Mouse (Mus musculus): ENCODE results near the gene Stxbp5. TPM values are rescaled to one million over a fixed set of nuclear protein-coding genes. Genes with fewer than 3 reads are reported as not detected.
"Not testable (repeated sequence)": the region's sequence is repeated elsewhere in the genome, so short reads cannot be mapped to it uniquely, and the experiment has no call there.

The Stxbp5 gene
- polyA plus RNA-seq, 1 experiment, result 24.6 TPM

DNA sequence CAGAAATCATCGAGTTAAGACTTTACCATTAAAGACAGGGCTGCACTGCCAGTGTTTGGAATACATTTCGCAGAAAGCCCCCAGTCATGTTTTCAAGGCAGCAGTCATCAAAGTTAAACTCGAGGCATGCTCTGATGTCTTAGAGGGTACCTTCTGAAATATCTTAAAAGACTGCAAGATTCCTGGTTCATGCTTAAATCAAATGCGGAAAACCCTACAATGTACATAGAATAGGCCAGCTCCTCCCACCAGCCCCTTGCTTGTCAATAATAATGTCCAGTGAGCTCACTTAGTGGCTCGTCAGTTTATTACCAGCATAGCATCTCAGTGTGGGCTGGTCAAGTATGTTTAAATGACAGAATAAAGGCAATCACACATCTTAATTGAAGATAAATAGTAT is 3.0 kb downstream of the Stxbp5 start:
- H3K4me1 ChIP-seq (ENCODE audit: control insufficient read depth, insufficient read depth, low read length), result no peaks in the 10 kb centered on the region
- H3K4me3 ChIP-seq (ENCODE audit: insufficient read depth, low read length), result no peak overlapping the region
- TF ChIP-seq POLR2A (IDR thresholded peaks at IDR 0.05; ENCODE audit: low read depth, low read length) (no peak), CTCF (IDR thresholded peaks at IDR 0.05; ENCODE audit: borderline replicate concordance, insufficient read depth, low read length) (no peak)
- no peak overlapping the region for H3K27ac ChIP-seq (ENCODE audit: insufficient read depth, low read length)

DNA sequence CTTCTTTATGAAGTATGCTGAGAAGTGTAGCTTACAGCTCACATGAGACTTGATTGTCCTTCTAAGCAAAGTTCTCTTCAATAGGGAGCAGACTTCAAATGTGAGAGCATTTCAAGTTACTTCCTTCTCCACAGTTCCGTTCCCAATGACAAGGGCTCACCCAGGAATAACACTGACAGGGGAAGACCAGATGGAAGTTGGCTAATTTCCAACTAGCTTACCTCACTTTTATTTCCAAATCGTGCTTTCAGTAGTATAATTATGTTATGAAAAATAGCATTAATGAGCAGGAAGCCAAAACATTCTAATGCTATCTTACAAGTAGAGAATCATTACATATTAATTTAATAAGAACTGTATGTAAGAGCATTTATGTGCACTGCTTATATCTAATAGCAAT is 7.3 kb downstream of the Stxbp5 start:
- H3K27ac ChIP-seq (ENCODE audit: insufficient read depth, low read length), result no peak overlapping the region
- no peaks in the 10 kb centered on the region for H3K4me1 ChIP-seq (ENCODE audit: control insufficient read depth, insufficient read depth, low read length)
- TF ChIP-seq CTCF (IDR thresholded peaks at IDR 0.05; ENCODE audit: borderline replicate concordance, insufficient read depth, low read length) (no peak), POLR2A (IDR thresholded peaks at IDR 0.05; ENCODE audit: low read depth, low read length) (no peak)
- H3K4me3 ChIP-seq (ENCODE audit: insufficient read depth, low read length), result no peak overlapping the region

DNA sequence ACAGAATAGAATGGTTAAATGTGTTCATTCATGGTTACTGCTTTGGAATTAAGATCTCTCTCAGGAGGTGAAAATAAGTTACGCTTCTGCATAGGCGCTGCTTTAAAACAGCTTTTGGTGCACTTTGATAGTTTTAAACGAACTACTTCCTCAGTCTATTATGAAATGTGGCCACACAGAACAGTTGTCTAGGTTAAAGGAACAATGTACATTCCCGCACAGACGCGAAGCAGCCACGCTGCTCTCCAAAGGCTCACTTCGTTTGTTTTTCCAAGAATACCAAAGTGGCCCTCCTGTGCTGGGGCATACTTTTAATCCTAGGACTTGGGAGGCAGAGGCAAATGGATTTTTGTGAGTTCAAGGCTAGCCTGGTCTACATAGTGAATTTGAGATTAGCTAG is 11.2 kb downstream of the Stxbp5 start:
- H3K27ac ChIP-seq (ENCODE audit: insufficient read depth, low read length), result no peak overlapping the region
- TF ChIP-seq POLR2A (IDR thresholded peaks at IDR 0.05; ENCODE audit: low read depth, low read length) (no peak), CTCF (IDR thresholded peaks at IDR 0.05; ENCODE audit: borderline replicate concordance, insufficient read depth, low read length) (no peak)
- H3K4me3 ChIP-seq (ENCODE audit: insufficient read depth, low read length), result no peak overlapping the region
- no peaks in the 10 kb centered on the region for H3K4me1 ChIP-seq (ENCODE audit: control insufficient read depth, insufficient read depth, low read length)

DNA sequence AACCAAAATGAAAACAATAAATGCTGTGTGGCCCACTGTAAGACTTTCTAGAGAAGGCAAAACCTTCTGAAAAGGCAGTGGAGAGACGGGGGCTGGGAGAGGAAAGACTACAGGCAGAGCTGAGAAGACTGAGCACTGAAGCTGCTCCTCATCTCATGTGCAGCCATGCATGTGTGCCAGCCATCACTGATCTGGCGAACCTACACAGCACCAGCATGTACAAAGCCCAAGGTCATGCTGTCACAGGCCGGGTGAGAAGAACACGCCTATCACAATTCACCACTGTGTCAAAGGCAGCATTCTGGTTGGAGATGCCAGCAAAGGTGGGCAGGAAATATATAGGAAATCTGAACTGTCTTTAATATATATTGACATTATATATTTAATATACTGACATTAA is 12.2 kb downstream of the Stxbp5 start:
- no peak overlapping the region for H3K27ac ChIP-seq (ENCODE audit: insufficient read depth, low read length)
- no peak overlapping the region for H3K4me3 ChIP-seq (ENCODE audit: insufficient read depth, low read length)
- TF ChIP-seq CTCF (IDR thresholded peaks at IDR 0.05; ENCODE audit: borderline replicate concordance, insufficient read depth, low read length) (no peak), POLR2A (IDR thresholded peaks at IDR 0.05; ENCODE audit: low read depth, low read length) (no peak)
- H3K4me1 ChIP-seq (ENCODE audit: control insufficient read depth, insufficient read depth, low read length), result no peaks in the 10 kb centered on the region

DNA sequence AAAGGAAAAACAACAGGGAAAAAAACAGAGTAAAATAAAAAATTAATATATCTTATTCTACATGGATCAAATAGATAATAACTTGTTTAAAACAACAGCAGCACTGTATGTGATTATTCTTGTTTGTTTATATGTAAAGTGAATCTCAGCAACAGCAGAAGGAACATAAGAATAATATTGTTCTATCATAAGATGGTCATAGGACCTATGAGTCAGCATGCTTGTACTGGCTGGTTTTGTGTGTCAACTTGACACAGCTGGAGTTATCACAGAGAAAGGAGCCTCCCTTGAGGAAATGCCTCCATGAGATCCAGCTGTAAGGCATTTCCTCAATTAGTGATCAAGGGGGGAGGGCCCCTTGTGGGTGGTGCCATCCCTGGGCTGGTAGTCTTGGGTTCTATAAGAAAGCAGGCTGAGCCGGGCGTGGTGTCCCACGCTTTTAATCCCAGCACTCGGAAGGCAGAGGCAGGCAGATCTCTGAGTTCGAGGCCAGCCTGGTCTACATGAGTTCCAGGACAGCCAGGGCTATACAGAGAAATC is 19.0 kb downstream of the Stxbp5 start:
- H3K4me3 ChIP-seq (ENCODE audit: insufficient read depth, low read length); H3K27ac ChIP-seq (ENCODE audit: insufficient read depth, low read length); H3K4me1 ChIP-seq (ENCODE audit: control insufficient read depth, insufficient read depth, low read length): not testable (repeated sequence)

DNA sequence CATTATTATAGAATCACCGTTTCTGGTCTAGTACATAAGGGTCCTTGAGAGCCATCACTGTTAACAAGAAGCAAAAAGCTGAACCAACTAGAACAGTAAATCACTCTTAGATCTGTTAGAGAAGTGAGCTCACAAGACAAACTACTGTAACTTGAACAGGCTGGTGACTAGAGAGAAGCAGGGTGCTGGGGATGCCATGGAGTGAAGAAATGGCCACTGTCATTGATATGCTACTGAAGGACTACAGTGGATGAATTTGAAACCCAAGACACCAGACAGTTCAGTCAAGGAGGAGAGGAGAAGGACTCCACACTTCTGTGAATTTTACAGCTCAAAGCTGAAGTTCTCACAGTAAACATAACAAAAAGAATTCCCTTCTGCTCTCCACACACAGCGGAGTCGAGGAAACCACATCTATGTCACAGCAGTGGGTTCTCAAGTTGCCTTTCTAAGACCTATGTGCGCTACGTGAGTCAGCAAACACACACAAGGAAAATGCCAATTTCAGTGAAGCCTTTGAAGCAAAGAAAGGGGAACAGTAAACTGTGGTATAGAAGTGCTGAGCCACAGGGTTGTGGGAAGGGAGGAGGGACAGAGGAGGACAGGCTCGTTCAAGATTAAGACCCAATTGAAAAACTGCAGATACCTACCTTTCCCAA is 20.7 kb downstream of the Stxbp5 start:
- Histone ChIP-seq H3K4me3 (ENCODE audit: insufficient read depth, low read length) (no peak overlapping the region), H3K4me1 (ENCODE audit: control insufficient read depth, insufficient read depth, low read length) (no peaks in the 10 kb centered on the region), H3K27ac (ENCODE audit: insufficient read depth, low read length) (peak overlapping the region; percentile 29; the same call in 1 of the 2 replicates)
- TF ChIP-seq POLR2A (IDR thresholded peaks at IDR 0.05; ENCODE audit: low read depth, low read length), result no peak
- no peak for TF ChIP-seq CTCF (IDR thresholded peaks at IDR 0.05; ENCODE audit: borderline replicate concordance, insufficient read depth, low read length)

DNA sequence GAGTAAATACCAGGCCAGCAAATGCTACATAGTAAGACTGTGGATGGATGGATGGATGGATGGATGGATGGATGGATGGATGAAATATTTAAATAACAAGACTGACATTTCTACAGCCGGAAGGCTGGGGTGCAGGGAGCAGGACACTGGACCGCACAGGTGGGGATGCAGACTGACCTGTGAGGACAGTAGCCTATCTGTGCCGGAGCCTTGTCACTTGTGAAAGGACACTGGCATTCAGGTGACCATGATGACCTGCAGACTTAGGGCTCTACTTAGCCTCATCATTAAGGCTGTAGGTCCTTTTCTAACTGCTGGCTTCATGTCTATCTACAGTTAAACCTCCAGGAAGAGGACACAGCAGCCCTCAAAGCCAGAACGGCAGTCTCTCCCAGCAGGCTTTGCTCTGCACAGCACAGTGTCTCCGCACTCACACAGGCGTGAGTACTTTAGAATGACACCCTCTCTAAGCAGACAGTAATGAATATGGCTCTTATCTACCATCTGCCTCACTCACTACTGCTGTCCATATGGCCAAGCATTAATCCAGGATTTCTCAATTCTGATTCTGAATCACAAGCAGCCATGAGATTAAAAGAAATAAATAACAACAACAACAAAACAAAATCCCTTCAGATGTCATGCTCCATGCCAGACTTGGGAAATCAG is 21.9 kb downstream of the Stxbp5 start:
- no peak overlapping the region for H3K27ac ChIP-seq (ENCODE audit: insufficient read depth, low read length)
- H3K4me3 ChIP-seq (ENCODE audit: insufficient read depth, low read length), result no peak overlapping the region
- peaks cover 2% of the 10 kb centered on the region; the same call in 1 of the 2 replicates for H3K4me1 ChIP-seq (ENCODE audit: control insufficient read depth, insufficient read depth, low read length)
- TF ChIP-seq POLR2A (IDR thresholded peaks at IDR 0.05; ENCODE audit: low read depth, low read length) (no peak), CTCF (IDR thresholded peaks at IDR 0.05; ENCODE audit: borderline replicate concordance, insufficient read depth, low read length) (no peak)

DNA sequence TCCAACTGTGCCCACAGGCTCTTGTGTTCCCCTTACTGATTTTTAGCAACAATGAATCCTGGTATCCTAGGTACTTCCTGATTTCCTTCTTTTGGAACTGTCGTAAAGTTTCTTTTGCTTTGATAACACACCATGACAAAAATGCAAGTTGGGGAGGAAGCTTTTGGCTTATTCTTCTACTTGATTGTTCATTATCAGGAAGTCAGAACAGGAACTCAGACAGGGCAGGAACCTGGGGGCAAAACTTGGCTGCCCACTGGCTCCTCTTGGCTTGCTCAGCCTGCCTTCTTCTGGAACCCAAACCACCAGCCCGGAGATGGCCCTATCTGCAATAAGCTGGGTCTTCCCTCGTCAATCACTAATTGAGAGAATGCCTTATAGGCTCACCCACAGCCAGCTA is 25.0 kb downstream of the Stxbp5 start:
- Histone ChIP-seq H3K27ac (ENCODE audit: insufficient read depth, low read length) (no peak overlapping the region), H3K4me3 (ENCODE audit: insufficient read depth, low read length) (no peak overlapping the region), H3K4me1 (ENCODE audit: control insufficient read depth, insufficient read depth, low read length) (peaks cover 2% of the 10 kb centered on the region; the same call in 1 of the 2 replicates)
- TF ChIP-seq CTCF (IDR thresholded peaks at IDR 0.05; ENCODE audit: borderline replicate concordance, insufficient read depth, low read length), result no peak
- no peak for TF ChIP-seq POLR2A (IDR thresholded peaks at IDR 0.05; ENCODE audit: low read depth, low read length)

DNA sequence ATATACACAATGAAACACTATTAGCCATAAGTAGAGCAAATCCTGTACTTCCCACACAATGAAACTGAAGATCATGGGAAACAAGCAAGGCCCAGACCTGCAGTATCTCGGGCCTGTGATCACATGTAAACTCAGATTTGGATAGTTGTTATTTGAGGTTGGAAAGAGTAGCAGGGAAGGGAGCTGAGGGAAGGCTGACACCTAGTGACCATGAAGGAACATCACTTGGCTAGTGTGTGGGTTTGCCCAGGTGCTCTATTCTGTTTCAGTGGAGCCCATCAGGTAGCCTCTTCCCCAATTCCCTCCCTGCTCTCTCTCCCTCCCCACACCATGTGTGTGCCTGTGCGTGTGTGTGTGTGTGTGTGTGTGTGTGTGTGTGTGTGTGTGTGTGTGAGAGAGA is 28.7 kb downstream of the Stxbp5 start:
- no peak overlapping the region for H3K27ac ChIP-seq (ENCODE audit: insufficient read depth, low read length)
- no peak overlapping the region for H3K4me3 ChIP-seq (ENCODE audit: insufficient read depth, low read length)
- peaks cover 2% of the 10 kb centered on the region; the same call in 1 of the 2 replicates for H3K4me1 ChIP-seq (ENCODE audit: control insufficient read depth, insufficient read depth, low read length)
- TF ChIP-seq POLR2A (IDR thresholded peaks at IDR 0.05; ENCODE audit: low read depth, low read length) (no peak), CTCF (IDR thresholded peaks at IDR 0.05; ENCODE audit: borderline replicate concordance, insufficient read depth, low read length) (0 out of 2 replicates have a peak, but pooled peaks have one; percentile 0)

All from embryonic fibroblast, embryonic 13.5 days (primary cell).